Mouse (Mus musculus) lung, embryonic 16.5 days (tissue): Measurements from ENCODE around the gene Siah3. TPM values are rescaled to one million over a fixed set of nuclear protein-coding genes. Genes with fewer than 3 reads are reported as not detected.

Experiments used
- ATAC-seq: fragments of 200-750 bp; cut with Nextera tagmentation; 2 replicates; pipeline ENCODE4 v1.8.0; 2017; ENCODE audit warnings: low read depth, mild to moderate bottlenecking, moderate library complexity
- H3K27ac ChIP-seq: fragments of 300-500 bp; sonication (generic); 2 replicates; pipeline ENCODE4 v1.5.1; 2014; ENCODE audit warnings: mild to moderate bottlenecking, control low read depth, low read length
- H3K27me3 ChIP-seq: fragments of 300-500 bp; sonication (generic); 2 replicates; pipeline ENCODE4 v1.6.1; 2014; ENCODE audit warnings: low read depth, low read length, mixed read lengths; ENCODE audit not compliant: control insufficient read depth, insufficient read depth
- H3K36me3 ChIP-seq: fragments of 300-500 bp; sonication (generic); 2 replicates; pipeline ENCODE4 v1.6.1; 2014; ENCODE audit warnings: low read length; ENCODE audit not compliant: control insufficient read depth, insufficient read depth
- H3K4me1 ChIP-seq: fragments of 300-500 bp; sonication (generic); replicated peaks from 2 replicates; pipeline ENCODE4 v1.6.1; 2014; ENCODE audit warnings: low read length, mixed read lengths; ENCODE audit not compliant: control insufficient read depth, insufficient read depth
- H3K4me2 ChIP-seq: fragments of 300-500 bp; sonication (generic); 2 replicates; pipeline ENCODE4 v1.6.1; 2014; ENCODE audit warnings: low read depth, low read length, control low read depth
- H3K4me3 ChIP-seq: fragments of 300-500 bp; sonication (generic); 2 replicates; pipeline ENCODE4 v1.5.1; 2014; ENCODE audit warnings: mild to moderate bottlenecking, low read length, control low read depth
- H3K9ac ChIP-seq: fragments of 300-500 bp; sonication (generic); 2 replicates; pipeline ENCODE4 v1.6.1; 2014; ENCODE audit warnings: low read length, control low read depth
- H3K9me3 ChIP-seq: fragments of 300-500 bp; sonication (generic); 2 replicates; pipeline ENCODE4 v1.6.1; 2016; ENCODE audit warnings: low read length; ENCODE audit not compliant: control insufficient read depth
- WGBS: fragments of 180-500 bp; shearing (Covaris S2); extraction: QIAGEN DNeasy Blood & Tissue Kit; methylation state at CpG from one replicate; pipeline ENCODE4 v1.1.7; 2014; 5-methylcytosine and 5-hydroxymethylcytosine counted together
- polyA plus RNA-seq: library from polyadenylated mRNA; unstranded; fragments of >200 nt; fragmentation: Nextera tagmentation; extraction: Ambion mirVana; gene quantifications from 2 replicates; pipeline ENCODE4 v1.2.1, GENCODE M21; 2015

Siah3 gene
- polyA plus RNA-seq, 1 experiment from 2014 or later: not detected

GRCm38 (mm10) chr14:75510125-75510524 is 54.3 kb downstream of the Siah3 start:
- 66% methylated on average over 6 of the region's 6 CpGs for WGBS
- Histone ChIP-seq H3K4me2 (no peak overlapping the region), H3K9ac (no peak overlapping the region), H3K4me1 (no peaks in the 10 kb centered on the region), H3K27ac (no peak overlapping the region), H3K27me3 (no peaks in the 10 kb centered on the region), H3K36me3 (no peaks in the 10 kb centered on the region), H3K4me3 (no peak overlapping the region), H3K9me3 (no peaks in the 10 kb centered on the region)
- ATAC-seq: no peak

DNA sequence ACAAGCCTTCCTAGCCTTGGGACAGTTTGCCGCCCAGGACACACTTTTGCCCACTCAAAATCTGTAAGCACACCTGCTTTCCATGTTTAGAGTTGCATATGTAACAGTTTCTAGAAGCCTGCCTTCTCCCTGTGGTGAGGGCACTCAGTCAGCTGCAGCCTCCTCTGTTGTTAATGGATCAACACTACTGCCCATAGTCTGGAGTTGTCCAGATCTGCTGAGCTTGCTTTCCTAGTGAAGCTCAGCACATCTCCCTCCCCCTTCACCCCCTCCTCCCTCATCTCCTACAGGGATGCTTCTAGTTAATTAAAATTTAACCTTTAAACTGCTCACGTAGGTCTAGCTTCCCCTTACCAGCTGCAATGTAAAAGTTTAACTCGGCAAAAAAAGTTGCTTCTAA is 57.2 kb downstream of the Siah3 start:
- Histone ChIP-seq H3K4me2 (no peak overlapping the region), H3K4me1 (no peaks in the 10 kb centered on the region), H3K4me3 (no peak overlapping the region), H3K9me3 (no peaks in the 10 kb centered on the region), H3K9ac (no peak overlapping the region), H3K27ac (no peak overlapping the region), H3K36me3 (no peaks in the 10 kb centered on the region), H3K27me3 (no peaks in the 10 kb centered on the region)
- 38% methylated on average over 3 of the region's 3 CpGs for WGBS
- ATAC-seq: no peak

DNA sequence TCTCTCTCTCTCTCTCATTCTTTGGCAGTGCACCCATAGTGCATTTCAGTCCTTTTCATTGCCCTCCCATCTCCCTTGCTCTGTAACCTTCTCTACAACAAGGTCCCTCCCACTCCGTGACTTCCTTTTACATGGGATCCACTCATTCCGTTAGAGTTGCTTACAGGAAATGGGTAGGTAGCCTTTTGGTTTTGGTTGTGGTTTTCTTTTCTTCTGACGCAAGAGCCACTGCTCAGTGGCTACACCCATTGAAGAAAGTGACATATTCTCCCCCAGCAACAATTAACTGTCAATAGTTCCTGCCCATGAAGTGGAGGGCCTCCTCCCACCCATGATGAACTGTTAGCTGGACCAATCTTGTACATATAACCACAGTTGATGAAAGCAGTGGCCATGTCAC is 60.4 kb downstream of the Siah3 start:
- H3K4me2 ChIP-seq: no peak overlapping the region

DNA sequence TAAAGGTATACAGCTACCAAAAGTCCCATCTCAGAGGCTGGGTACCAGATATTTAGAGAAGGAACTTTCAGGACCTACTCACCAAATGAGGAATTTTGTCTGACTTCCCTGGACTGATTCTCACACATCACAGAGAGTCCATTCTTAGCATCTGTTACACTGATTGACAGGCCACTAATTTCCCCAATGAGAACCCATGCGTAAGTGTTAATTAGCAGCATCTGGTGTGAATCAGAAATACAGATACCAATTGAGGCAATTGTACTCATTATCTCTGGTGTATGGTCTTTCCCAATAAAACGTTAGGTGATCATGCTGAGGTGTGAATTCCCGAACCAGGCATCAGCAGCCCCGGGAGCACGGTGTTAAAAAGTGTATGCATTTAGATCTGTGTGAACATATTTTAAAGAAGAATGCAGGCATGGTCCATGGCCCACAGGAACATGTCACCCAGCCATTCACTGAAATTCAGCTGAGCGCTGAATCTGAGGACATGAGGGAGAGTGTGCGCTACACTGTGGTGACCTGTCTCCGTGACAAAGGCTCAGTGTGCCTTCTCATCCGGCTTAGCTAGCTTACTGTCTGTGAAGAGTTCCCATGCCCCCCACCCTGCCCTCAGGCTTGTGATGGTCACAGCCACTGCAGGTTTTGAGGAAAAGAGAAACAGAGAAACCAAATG is 61.3 kb downstream of the Siah3 start:
- H3K27me3 ChIP-seq: no peaks in the 10 kb centered on the region
- no peak overlapping the region for H3K4me3 ChIP-seq
- 78% methylated on average over 9 of the region's 9 CpGs for WGBS
- H3K4me2 ChIP-seq: no peak overlapping the region
- no peaks in the 10 kb centered on the region for H3K36me3 ChIP-seq
- no peak overlapping the region for H3K27ac ChIP-seq
- ATAC-seq: no peak
- no peaks in the 10 kb centered on the region for H3K4me1 ChIP-seq
- H3K9ac ChIP-seq: no peak overlapping the region
- no peaks in the 10 kb centered on the region for H3K9me3 ChIP-seq

More for the DNA sequence above, 60.4 kb downstream of the Siah3 start:
- H3K9ac ChIP-seq: no peak overlapping the region
- H3K27me3 ChIP-seq: no peaks in the 10 kb centered on the region
- 85% methylated on average over 3 of the region's 3 CpGs for WGBS
- H3K9me3 ChIP-seq: no peaks in the 10 kb centered on the region
- H3K27ac ChIP-seq: no peak overlapping the region
- no peaks in the 10 kb centered on the region for H3K36me3 ChIP-seq
- no peaks in the 10 kb centered on the region for H3K4me1 ChIP-seq
- no peak overlapping the region for H3K4me3 ChIP-seq
- ATAC-seq: no peak

DNA sequence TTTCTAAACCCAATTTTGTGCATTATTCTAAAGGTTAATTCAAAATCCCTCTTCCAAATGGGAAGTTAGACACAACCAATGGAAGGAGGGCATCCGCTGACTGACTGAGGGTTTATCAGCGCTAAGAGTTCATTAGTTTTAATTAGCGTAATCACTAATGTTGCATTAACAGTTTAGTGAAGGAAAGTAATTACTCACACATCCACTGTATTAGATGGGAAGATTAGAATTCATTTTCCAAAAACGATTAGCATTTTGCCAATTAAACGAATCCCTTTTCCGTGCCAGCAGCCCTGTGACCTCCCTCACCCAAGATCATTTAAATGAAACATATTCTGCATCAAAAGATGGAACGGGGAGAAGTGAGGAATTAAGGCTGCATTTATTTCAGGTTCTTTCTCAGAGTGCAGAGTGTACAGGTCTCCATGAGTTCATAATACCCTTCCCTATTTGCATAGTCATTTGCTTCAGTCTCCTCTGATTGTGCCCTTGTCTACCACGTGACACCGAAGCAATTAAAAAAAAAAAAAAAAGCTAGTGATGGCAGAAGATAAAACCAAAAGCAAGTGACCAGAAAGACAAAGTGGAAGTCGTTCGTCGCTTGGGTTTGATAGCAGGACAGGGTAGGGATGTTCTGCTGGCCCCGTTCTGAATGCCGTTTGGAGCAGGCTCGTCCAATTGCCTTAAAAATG is 62.6 kb downstream of the Siah3 start:
- 77% methylated on average over 15 of the region's 15 CpGs for WGBS

GRCm38 (mm10) chr14:75518899-75519298 is 63.1 kb downstream of the Siah3 start:
- Histone ChIP-seq H3K27me3 (no peaks in the 10 kb centered on the region), H3K4me2 (no peak overlapping the region), H3K4me1 (no peaks in the 10 kb centered on the region), H3K9me3 (no peaks in the 10 kb centered on the region), H3K9ac (no peak overlapping the region), H3K36me3 (no peaks in the 10 kb centered on the region), H3K4me3 (no peak overlapping the region), H3K27ac (no peak overlapping the region)
- ATAC-seq: no peak
- WGBS: 81% methylated on average over 6 of the region's 6 CpGs

More for the DNA sequence above, 62.6 kb downstream of the Siah3 start:
- Histone ChIP-seq H3K9me3 (no peaks in the 10 kb centered on the region), H3K9ac (no peak overlapping the region), H3K4me2 (no peak overlapping the region), H3K36me3 (no peaks in the 10 kb centered on the region), H3K4me1 (no peaks in the 10 kb centered on the region), H3K27ac (no peak overlapping the region), H3K4me3 (no peak overlapping the region), H3K27me3 (no peaks in the 10 kb centered on the region)
- no peak for ATAC-seq

- Histone ChIP-seq H3K4me2 (no peak overlapping the region), H3K9me3 (no peaks in the 10 kb centered on the region), H3K9ac (no peak overlapping the region), H3K27ac (no peak overlapping the region), H3K27me3 (no peaks in the 10 kb centered on the region), H3K4me3 (no peak overlapping the region), H3K4me1 (no peaks in the 10 kb centered on the region), H3K36me3 (no peaks in the 10 kb centered on the region)
- ATAC-seq: no peak
- 80% methylated on average over 8 of the region's 8 CpGs for WGBS
Observed at GRCm38 (mm10) chr14:75519668-75520067, 63.9 kb downstream of the Siah3 start.

- H3K9ac ChIP-seq: no peak overlapping the region
- no peaks in the 10 kb centered on the region for H3K27me3 ChIP-seq
- no peak overlapping the region for H3K27ac ChIP-seq
- H3K4me2 ChIP-seq: no peak overlapping the region
- WGBS: 83% methylated on average over 2 of the region's 2 CpGs
- no peaks in the 10 kb centered on the region for H3K36me3 ChIP-seq
- H3K9me3 ChIP-seq: no peaks in the 10 kb centered on the region
- H3K4me3 ChIP-seq: no peak overlapping the region
- peaks cover 6% of the 10 kb centered on the region; the same call in 1 of the 2 replicates for H3K4me1 ChIP-seq
- ATAC-seq: no peak
Observed at GRCm38 (mm10) chr14:75524648-75525047, 68.9 kb downstream of the Siah3 start.

DNA sequence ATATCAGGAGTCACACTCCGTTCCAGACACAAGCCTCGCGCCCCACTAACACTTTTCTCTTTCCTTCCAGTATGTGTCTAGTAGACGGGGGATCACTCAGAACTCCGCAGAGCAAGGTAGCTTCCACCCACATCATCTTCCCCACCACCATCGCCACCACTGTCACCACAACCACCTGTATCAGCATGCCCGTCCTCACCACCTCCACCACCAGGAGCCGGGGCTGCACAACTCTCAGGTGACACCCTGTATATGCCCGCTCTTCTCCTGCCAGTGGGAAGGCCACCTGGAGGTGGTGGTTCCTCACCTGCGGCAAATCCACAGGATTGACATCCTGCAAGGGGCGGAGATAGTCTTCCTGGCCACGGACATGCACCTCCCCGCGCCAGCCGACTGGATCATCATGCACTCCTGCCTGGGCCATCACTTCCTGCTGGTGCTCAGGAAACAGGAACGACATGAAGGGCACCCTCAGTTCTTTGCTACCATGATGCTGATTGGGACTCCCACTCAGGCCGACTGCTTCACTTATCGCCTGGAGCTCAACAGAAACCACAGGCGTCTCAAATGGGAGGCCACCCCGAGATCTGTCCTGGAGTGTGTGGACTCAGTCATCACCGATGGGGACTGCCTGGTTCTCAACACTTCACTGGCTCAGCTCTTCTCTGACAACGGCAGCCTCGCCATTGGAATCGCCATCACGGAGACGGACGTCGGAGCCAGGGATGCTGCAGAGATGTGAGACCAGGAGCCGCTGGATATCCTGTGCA is 69.8 kb downstream of the Siah3 start:
- Histone ChIP-seq H3K27ac (no peak overlapping the region), H3K9ac (no peak overlapping the region), H3K27me3 (no peaks in the 10 kb centered on the region), H3K4me2 (no peak overlapping the region), H3K4me3 (no peak overlapping the region), H3K4me1 (peaks cover 6% of the 10 kb centered on the region; the same call in 1 of the 2 replicates), H3K36me3 (no peaks in the 10 kb centered on the region), H3K9me3 (no peaks in the 10 kb centered on the region)
- WGBS: 82% methylated on average over 29 of the region's 29 CpGs
- no peak for ATAC-seq
